Mouse (Mus musculus) limb, embryonic 12.5 days (tissue): ENCODE measurements around the gene Gper1. TPM values are rescaled to one million over a fixed set of nuclear protein-coding genes. Genes with fewer than 3 reads are reported as not detected.

Source experiments
- ATAC-seq: fragments of 200-750 bp; cut with Nextera tagmentation; 2 replicates; pipeline ENCODE4 v1.8.0; 2017; ENCODE audit warnings: low read depth, moderate TSS enrichment; ENCODE audit not compliant: insufficient number of reproducible peaks, insufficient read depth, low FRiP score, low TSS enrichment
- H3K27ac ChIP-seq: fragments of 300-500 bp; sonication (generic); 2 replicates; pipeline ENCODE4 v1.5.1; 2016; ENCODE audit warnings: mild to moderate bottlenecking, moderate library complexity
- H3K27me3 ChIP-seq: fragments of 300-500 bp; sonication (generic); 2 replicates; pipeline ENCODE4 v1.6.1; 2016; ENCODE audit warnings: mild to moderate bottlenecking, moderate library complexity
- H3K36me3 ChIP-seq: fragments of 300-500 bp; sonication (generic); 2 replicates; pipeline ENCODE4 v1.6.1; 2016; ENCODE audit warnings: mild to moderate bottlenecking, moderate library complexity
- H3K4me1 ChIP-seq: fragments of 300-500 bp; sonication (generic); replicated peaks from 2 replicates; pipeline ENCODE4 v1.6.1; 2016
- H3K4me2 ChIP-seq: fragments of 300-500 bp; sonication (generic); 2 replicates; pipeline ENCODE4 v1.6.1; 2016; ENCODE audit warnings: mild to moderate bottlenecking, moderate library complexity
- H3K4me3 ChIP-seq: fragments of 300-500 bp; sonication (generic); replicated peaks from 2 replicates; pipeline ENCODE4 v1.5.1; 2016; ENCODE audit warnings: mild to moderate bottlenecking
- H3K9ac ChIP-seq: fragments of 300-500 bp; sonication (generic); replicated peaks from 2 replicates; pipeline ENCODE4 v1.6.1; 2016; ENCODE audit warnings: mild to moderate bottlenecking, moderate library complexity
- H3K9me3 ChIP-seq: fragments of 300-500 bp; sonication (generic); 2 replicates; pipeline ENCODE4 v1.6.1; 2016; ENCODE audit warnings: mild to moderate bottlenecking, moderate library complexity
- WGBS: fragments of 180-500 bp; shearing (Covaris S2); methylation state at CpG from one replicate; pipeline ENCODE4 v1.1.7; 2016; 5-methylcytosine and 5-hydroxymethylcytosine counted together
- polyA plus RNA-seq: library from polyadenylated mRNA; unstranded; fragments of >200 nt; fragmentation: Nextera tagmentation; extraction: Ambion mirVana; gene quantifications from 2 replicates; pipeline ENCODE4 v1.2.1, GENCODE M21; 2016

The Gper1 gene
- polyA plus RNA-seq, 1 experiment from 2014 or later = 1.7 TPM

DNA sequence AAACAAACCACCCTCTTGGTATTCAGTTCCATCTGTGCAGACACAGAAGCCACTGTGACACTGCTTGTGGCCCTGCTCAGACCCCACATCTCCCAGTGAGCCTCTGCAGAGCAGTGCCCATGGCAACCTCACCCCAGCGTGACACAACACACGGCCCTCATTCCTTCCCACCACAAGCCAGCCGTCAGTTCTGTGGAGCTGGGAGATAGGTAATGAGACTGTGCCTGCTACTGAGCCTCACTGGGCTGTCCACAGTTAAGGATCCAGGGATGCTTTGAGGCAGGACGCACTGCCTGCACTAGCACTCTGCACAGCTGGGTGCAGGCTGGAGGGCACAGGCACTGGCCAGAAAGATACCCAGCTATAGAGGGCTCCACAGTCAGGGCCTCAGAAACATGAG, 27.0 kb downstream of the Gper1 start:
- no peak for ATAC-seq

GRCm38 (mm10) chr5:139453031-139453430, 30.1 kb downstream of the Gper1 start:
- Histone ChIP-seq H3K9ac (0 out of 2 replicates have a peak overlapping the region, but pooled peaks have one; percentile 14), H3K4me3 (no peak overlapping the region), H3K9me3 (no peaks in the 10 kb centered on the region), H3K4me1 (no peaks in the 10 kb centered on the region), H3K27ac (no peak overlapping the region), H3K27me3 (no peaks in the 10 kb centered on the region), H3K4me2 (no peak overlapping the region), H3K36me3 (peaks cover 29% of the 10 kb centered on the region)
- ATAC-seq = no peak
- 86% methylated on average over 10 of the region's 10 CpGs for WGBS

More for the DNA sequence above, 27.0 kb downstream of the Gper1 start:
- no peak overlapping the region for H3K4me3 ChIP-seq
- no peak overlapping the region for H3K9ac ChIP-seq
- H3K4me2 ChIP-seq = no peak overlapping the region
- H3K4me1 ChIP-seq = no peaks in the 10 kb centered on the region
- 60% methylated on average over 4 of the region's 4 CpGs for WGBS
- no peaks in the 10 kb centered on the region for H3K9me3 ChIP-seq
- H3K27ac ChIP-seq = no peak overlapping the region
- no peaks in the 10 kb centered on the region for H3K27me3 ChIP-seq
- peaks cover 25% of the 10 kb centered on the region for H3K36me3 ChIP-seq

DNA sequence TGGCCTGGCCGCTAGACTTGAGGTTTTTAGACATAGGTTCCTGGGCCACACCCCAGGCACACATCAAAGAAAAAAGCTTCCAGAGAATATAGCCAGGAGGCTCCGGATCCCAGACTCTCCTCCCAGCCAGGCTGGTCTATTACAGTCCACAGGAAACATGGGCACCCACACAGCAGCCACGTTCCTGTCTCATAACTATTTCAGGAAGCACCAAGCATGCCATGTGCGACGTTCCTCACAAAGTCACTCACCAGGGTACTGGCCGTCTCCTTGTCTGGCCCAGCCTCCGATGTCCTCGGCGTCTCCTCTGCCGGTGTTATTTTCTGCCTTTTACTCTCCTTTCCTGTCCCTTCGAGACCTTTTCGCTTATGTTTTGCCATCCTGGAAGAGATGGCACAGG, 32.2 kb downstream of the Gper1 start:
- peaks cover 29% of the 10 kb centered on the region for H3K36me3 ChIP-seq
- H3K9ac ChIP-seq = no peak overlapping the region
- no peak overlapping the region for H3K4me2 ChIP-seq
- no peaks in the 10 kb centered on the region for H3K9me3 ChIP-seq
- no peaks in the 10 kb centered on the region for H3K27me3 ChIP-seq
- WGBS = 90% methylated on average over 12 of the region's 12 CpGs
- H3K27ac ChIP-seq = no peak overlapping the region
- no peak for ATAC-seq
- H3K4me1 ChIP-seq = peaks cover 11% of the 10 kb centered on the region
- H3K4me3 ChIP-seq = no peak overlapping the region

DNA sequence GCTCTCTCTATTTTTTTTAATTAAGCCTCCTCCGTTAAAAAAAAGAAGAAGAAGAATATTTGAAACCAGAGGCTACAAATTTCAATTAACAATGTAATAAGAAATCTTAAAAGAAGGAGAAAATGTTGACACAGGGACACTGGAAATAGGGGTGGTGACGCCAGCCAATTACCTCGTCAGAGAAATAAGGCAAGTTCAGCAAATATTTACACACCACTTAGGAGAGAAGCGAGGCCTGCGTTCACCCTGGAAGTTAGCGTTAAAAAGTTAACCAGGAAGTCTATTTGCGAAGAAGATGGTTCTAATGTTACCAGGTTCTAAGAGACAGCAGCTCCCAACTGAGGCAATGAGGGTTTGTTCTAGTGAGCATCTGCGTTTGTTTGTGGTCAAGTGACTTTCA, 34.3 kb downstream of the Gper1 start:
- no peak overlapping the region for H3K4me2 ChIP-seq
- H3K9ac ChIP-seq = no peak overlapping the region
- H3K9me3 ChIP-seq = no peaks in the 10 kb centered on the region
- H3K27ac ChIP-seq = no peak overlapping the region
- 0 out of 2 replicates have a peak, but pooled peaks cover 2% of the 10 kb centered on the region for H3K27me3 ChIP-seq
- peaks cover 17% of the 10 kb centered on the region for H3K4me1 ChIP-seq
- H3K4me3 ChIP-seq = no peak overlapping the region
- ATAC-seq = no peak
- WGBS = 93% methylated on average over 8 of the region's 8 CpGs
- H3K36me3 ChIP-seq = peaks cover 28% of the 10 kb centered on the region

- peak overlapping the region; percentile 65 for H3K9ac ChIP-seq
- H3K36me3 ChIP-seq = peaks cover 3% of the 10 kb centered on the region
- H3K4me1 ChIP-seq = peaks cover 17% of the 10 kb centered on the region
- peaks cover 3% of the 10 kb centered on the region; the same call in 1 of the 2 replicates for H3K27me3 ChIP-seq
- ATAC-seq = no peak; the same call in none of the 2 replicates
- 10% methylated on average over 10 of the region's 10 CpGs for WGBS
- H3K27ac ChIP-seq = no peak overlapping the region
- peak overlapping the region; percentile 86 for H3K4me2 ChIP-seq
- no peaks in the 10 kb centered on the region for H3K9me3 ChIP-seq
- peak overlapping the region; percentile 65 for H3K4me3 ChIP-seq
These were observed 37.0 kb downstream of the Gper1 start for GRCm38 (mm10) chr5:139459938-139460337.

DNA sequence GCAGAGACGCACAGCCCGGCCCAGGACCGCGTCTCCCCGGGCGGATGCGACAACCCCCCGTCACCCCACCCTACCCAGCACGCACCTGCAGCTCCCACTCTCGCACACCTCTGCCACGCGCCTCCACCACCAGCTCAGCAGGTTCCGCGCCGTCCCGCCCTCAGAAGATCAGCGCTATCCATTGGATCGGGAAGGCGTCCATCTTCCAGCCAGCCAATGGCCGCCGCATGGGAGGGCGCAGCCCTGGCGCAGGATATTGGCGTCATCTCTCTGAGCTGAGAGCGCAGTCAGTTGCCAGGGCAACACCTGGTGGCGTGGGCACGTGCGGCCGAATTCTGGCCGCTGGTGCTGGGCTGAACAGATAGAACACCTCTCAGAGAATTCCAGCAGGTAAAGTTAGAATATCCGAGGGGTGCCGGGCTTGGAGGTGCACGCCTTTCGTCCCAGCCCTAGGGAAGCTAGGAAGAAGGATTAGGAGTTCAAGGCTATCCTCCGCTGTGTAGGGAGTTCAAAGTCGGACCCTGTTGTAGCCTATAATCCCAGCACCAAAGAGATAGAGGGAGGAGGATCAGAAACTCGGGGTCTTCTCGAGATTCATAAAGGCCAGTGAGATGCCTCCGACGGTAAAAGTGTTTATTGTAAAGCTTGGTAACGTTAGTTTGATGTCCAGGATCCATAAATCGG, 37.6 kb downstream of the Gper1 start, which contains the start of gene 3110082I17Rik:
TSS of gene 3110082I17Rik (minus strand) at position 144 of the 684 bp plus-strand sequence.
- Histone ChIP-seq H3K9ac (peak within 1 kb of the TSS; percentile 65), H3K27ac (no peak within 1 kb of the TSS), H3K4me1 (peaks cover 17% of the 10 kb centered on the region), H3K27me3 (peaks cover 3% of the 10 kb centered on the region; the same call in 1 of the 2 replicates), H3K9me3 (no peaks in the 10 kb centered on the region), H3K4me2 (peak within 1 kb of the TSS; percentile 86), H3K36me3 (no peaks in the 10 kb centered on the region; the same call in 1 of the 2 replicates), H3K4me3 (peak within 1 kb of the TSS; percentile 65)
- ATAC-seq = peak; percentile 94
- WGBS = 4% methylated on average over 42 of the region's 42 CpGs

GRCm38 (mm10) chr5:139464874-139465273, 41.9 kb downstream of the Gper1 start:
- Histone ChIP-seq H3K4me1 (peaks cover 9% of the 10 kb centered on the region; the same call in 1 of the 2 replicates), H3K27ac (no peak overlapping the region), H3K9me3 (no peaks in the 10 kb centered on the region), H3K36me3 (no peaks in the 10 kb centered on the region), H3K4me2 (no peak overlapping the region), H3K27me3 (peaks cover 3% of the 10 kb centered on the region; the same call in 1 of the 2 replicates), H3K4me3 (no peak overlapping the region), H3K9ac (no peak overlapping the region)
- 74% methylated on average over 4 of the region's 4 CpGs for WGBS
- no peak for ATAC-seq

- H3K4me3 ChIP-seq = no peak overlapping the region
- 81% methylated on average over 2 of the region's 2 CpGs for WGBS
- H3K27ac ChIP-seq = no peak overlapping the region
- H3K36me3 ChIP-seq = peaks cover 3% of the 10 kb centered on the region
- no peak for ATAC-seq
- no peak overlapping the region for H3K4me2 ChIP-seq
- H3K4me1 ChIP-seq = no peaks in the 10 kb centered on the region
- H3K9me3 ChIP-seq = no peaks in the 10 kb centered on the region
- H3K9ac ChIP-seq = no peak overlapping the region
- peaks cover 3% of the 10 kb centered on the region; the same call in 1 of the 2 replicates for H3K27me3 ChIP-seq
These were observed 43.4 kb downstream of the Gper1 start for GRCm38 (mm10) chr5:139466373-139466772.

DNA sequence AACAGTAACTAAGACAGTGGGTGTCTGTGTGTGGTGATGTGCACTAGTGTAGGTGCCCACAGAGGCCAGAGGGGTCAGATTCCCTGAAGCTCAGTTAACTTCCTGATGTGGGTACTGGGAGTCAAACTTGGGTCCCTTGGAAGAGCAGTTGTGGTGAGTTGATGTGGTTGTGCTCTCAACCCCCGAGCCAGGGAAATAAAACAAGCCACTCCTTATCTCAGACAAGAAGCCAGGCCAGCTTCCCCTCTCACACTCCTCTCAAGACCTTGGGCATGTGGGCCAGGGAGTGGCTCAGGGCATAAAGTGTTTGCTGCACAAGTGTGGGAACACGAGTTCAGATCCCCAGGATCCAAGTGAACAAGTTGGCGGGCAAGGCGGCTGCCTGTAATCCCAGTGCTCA, 43.9 kb downstream of the Gper1 start:
- WGBS = 68% methylated on average over 4 of the region's 4 CpGs
- H3K9me3 ChIP-seq = no peaks in the 10 kb centered on the region
- H3K4me2 ChIP-seq = no peak overlapping the region
- H3K9ac ChIP-seq = no peak overlapping the region
- H3K27ac ChIP-seq = no peak overlapping the region
- H3K4me3 ChIP-seq = no peak overlapping the region
- H3K36me3 ChIP-seq = peaks cover 7% of the 10 kb centered on the region
- no peaks in the 10 kb centered on the region for H3K4me1 ChIP-seq
- no peak for ATAC-seq
- H3K27me3 ChIP-seq = peaks cover 3% of the 10 kb centered on the region; the same call in 1 of the 2 replicates

DNA sequence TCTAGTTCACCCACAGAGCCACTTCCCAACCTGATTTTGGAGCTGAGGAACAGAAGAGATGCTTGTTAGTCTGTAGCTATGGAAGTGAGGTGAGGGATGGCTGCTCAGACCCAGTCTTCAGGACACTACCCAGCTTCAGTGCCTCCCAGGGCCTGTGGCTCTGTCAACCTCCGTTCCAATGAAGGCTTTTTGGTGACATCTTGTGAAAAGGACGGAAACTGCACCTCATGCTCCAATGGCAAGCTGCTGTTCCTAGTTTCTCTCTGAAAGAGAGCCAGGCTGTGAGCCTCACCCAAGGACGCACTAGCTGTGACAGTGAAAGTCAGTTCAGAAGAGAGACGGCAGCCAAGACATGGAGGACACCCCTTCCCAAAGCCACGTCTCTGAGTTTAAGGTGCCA, 45.0 kb downstream of the Gper1 start:
- no peaks in the 10 kb centered on the region for H3K4me1 ChIP-seq
- H3K4me3 ChIP-seq = no peak overlapping the region
- ATAC-seq = no peak

DNA sequence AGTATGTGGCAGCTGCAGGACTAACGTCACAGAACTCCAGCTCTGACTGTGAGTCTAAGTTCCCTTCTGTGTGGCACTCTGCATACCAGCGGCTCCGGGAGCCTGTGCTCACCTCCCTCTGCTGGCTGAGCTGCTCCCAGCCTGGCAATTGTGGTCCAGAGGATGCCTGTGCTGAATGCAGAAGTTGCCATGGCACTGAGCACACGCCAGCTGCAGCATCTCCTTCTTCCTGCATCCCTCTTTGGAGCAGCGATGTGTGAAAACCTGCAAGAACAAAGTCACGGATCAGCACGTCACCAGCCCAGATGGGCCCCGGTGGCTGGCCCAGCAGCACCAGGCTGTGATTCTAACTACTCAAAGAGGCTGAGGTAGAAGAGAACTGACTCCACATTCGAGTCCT, 51.8 kb downstream of the Gper1 start:
- H3K36me3 ChIP-seq = peaks cover 86% of the 10 kb centered on the region
- no peak overlapping the region for H3K4me2 ChIP-seq
- H3K27me3 ChIP-seq = no peaks in the 10 kb centered on the region
- no peak overlapping the region for H3K9ac ChIP-seq
- no peak overlapping the region for H3K27ac ChIP-seq
- ATAC-seq = no peak
- 86% methylated on average over 9 of the region's 9 CpGs for WGBS
- no peak overlapping the region for H3K4me3 ChIP-seq
- no peaks in the 10 kb centered on the region for H3K4me1 ChIP-seq
- H3K9me3 ChIP-seq = no peaks in the 10 kb centered on the region

More for the DNA sequence above, 45.0 kb downstream of the Gper1 start:
- peaks cover 19% of the 10 kb centered on the region for H3K36me3 ChIP-seq
- H3K9ac ChIP-seq = no peak overlapping the region
- H3K9me3 ChIP-seq = no peaks in the 10 kb centered on the region
- no peak overlapping the region for H3K4me2 ChIP-seq
- no peak overlapping the region for H3K27ac ChIP-seq
- WGBS = 50% methylated on average over 5 of the region's 5 CpGs
- H3K27me3 ChIP-seq = no peaks in the 10 kb centered on the region; the same call in 1 of the 2 replicates
